Mouse (Mus musculus): ENCODE data around the gene Myh14.

GRCm38 (mm10) chr7:44572213-44572701 is 98.4 kb downstream of the Myh14 start, which contains the start of gene Napsa:
- TF ChIP-seq CTCF (IDR thresholded peaks at IDR 0.05; ENCODE audit: low read depth) (no peak), EP300 (optimal IDR thresholded peaks at IDR 0.05) (no peak)
